Mouse (Mus musculus) kidney, embryonic 15.5 days (tissue): Measurements from ENCODE around the gene Nol10. TPM values are rescaled to one million over a fixed set of nuclear protein-coding genes. Genes with fewer than 3 reads are reported as not detected.

Source experiments
- ATAC-seq: fragments of 200-750 bp; cut with Nextera tagmentation; replicated peaks from 2 replicates; pipeline ENCODE4 v1.8.0; 2017; ENCODE audit warnings: moderate TSS enrichment; ENCODE audit not compliant: low FRiP score
- H3K27ac ChIP-seq: fragments of 300-500 bp; sonication (generic); 2 replicates; pipeline ENCODE4 v1.5.1; 2015; ENCODE audit warnings: mild to moderate bottlenecking, inconsistent platforms
- H3K27me3 ChIP-seq: fragments of 300-500 bp; sonication (generic); 2 replicates; pipeline ENCODE4 v1.6.1; 2015; ENCODE audit warnings: inconsistent platforms
- H3K36me3 ChIP-seq: fragments of 300-500 bp; sonication (generic); 2 replicates; pipeline ENCODE4 v1.6.1; 2015; ENCODE audit warnings: inconsistent platforms
- H3K4me1 ChIP-seq: fragments of 300-500 bp; sonication (generic); 2 replicates; pipeline ENCODE4 v1.6.1; 2015; ENCODE audit warnings: inconsistent platforms
- H3K4me2 ChIP-seq: fragments of 300-500 bp; sonication (generic); 2 replicates; pipeline ENCODE4 v1.6.1; 2015; ENCODE audit warnings: moderate library complexity, mild to moderate bottlenecking, inconsistent platforms
- H3K4me3 ChIP-seq: fragments of 300-500 bp; sonication (generic); replicated peaks from 2 replicates; pipeline ENCODE4 v1.5.1; 2015; ENCODE audit warnings: mild to moderate bottlenecking, inconsistent platforms
- H3K9ac ChIP-seq: fragments of 300-500 bp; sonication (generic); 2 replicates; pipeline ENCODE4 v1.6.1; 2015; ENCODE audit warnings: mild to moderate bottlenecking, inconsistent platforms
- H3K9me3 ChIP-seq: fragments of 300-500 bp; sonication (generic); replicated peaks from 2 replicates; pipeline ENCODE4 v1.6.1; 2016; ENCODE audit warnings: inconsistent platforms
- WGBS: fragments of 180-500 bp; shearing (Covaris S2); methylation state at CpG from one replicate; pipeline ENCODE4 v1.1.7; 2015; ENCODE audit warnings: mixed read lengths; 5-methylcytosine and 5-hydroxymethylcytosine counted together
- polyA plus RNA-seq: library from polyadenylated mRNA; unstranded; fragments of >200 nt; fragmentation: Nextera tagmentation; extraction: Ambion mirVana; gene quantifications from 2 replicates; pipeline ENCODE4 v1.2.1, GENCODE M21; 2015

Gene Nol10
- polyA plus RNA-seq, 1 experiment from 2014 or later: 28.2 TPM

- Histone ChIP-seq H3K9me3 (no peaks in the 10 kb centered on the region), H3K9ac (no peak overlapping the region), H3K27me3 (no peaks in the 10 kb centered on the region), H3K4me1 (no peaks in the 10 kb centered on the region), H3K4me3 (no peak overlapping the region), H3K4me2 (no peak overlapping the region), H3K36me3 (peaks cover 72% of the 10 kb centered on the region), H3K27ac (no peak overlapping the region)
- WGBS: 67% methylated on average over 7 of the region's 7 CpGs
- no peak for ATAC-seq
These were observed 21.5 kb downstream of the Nol10 start for GRCm38 (mm10) chr12:17369551-17370325.

- H3K4me2 ChIP-seq: no peak overlapping the region
- WGBS: 89% methylated on average over 8 of the region's 8 CpGs
These were observed 23.5 kb downstream of the Nol10 start for GRCm38 (mm10) chr12:17371589-17372235.

GRCm38 (mm10) chr12:17372696-17373095, 24.4 kb downstream of the Nol10 start:
- no peak for ATAC-seq

More at GRCm38 (mm10) chr12:17371589-17372235, 23.5 kb downstream of the Nol10 start:
- Histone ChIP-seq H3K9me3 (no peaks in the 10 kb centered on the region), H3K36me3 (peaks cover 77% of the 10 kb centered on the region), H3K4me3 (no peak overlapping the region), H3K27me3 (no peaks in the 10 kb centered on the region), H3K27ac (no peak overlapping the region), H3K9ac (no peak overlapping the region), H3K4me1 (no peaks in the 10 kb centered on the region)
- no peak for ATAC-seq

GRCm38 (mm10) chr12:17373470-17373975, 25.3 kb downstream of the Nol10 start:
- 96% methylated on average over 5 of the region's 5 CpGs for WGBS
- Histone ChIP-seq H3K4me3 (no peak overlapping the region), H3K27me3 (no peaks in the 10 kb centered on the region), H3K4me2 (no peak overlapping the region), H3K9me3 (no peaks in the 10 kb centered on the region), H3K36me3 (peaks cover 89% of the 10 kb centered on the region), H3K4me1 (no peaks in the 10 kb centered on the region), H3K27ac (no peak overlapping the region), H3K9ac (no peak overlapping the region)
- no peak for ATAC-seq

More at GRCm38 (mm10) chr12:17372696-17373095, 24.4 kb downstream of the Nol10 start:
- Histone ChIP-seq H3K27me3 (no peaks in the 10 kb centered on the region), H3K4me3 (no peak overlapping the region), H3K9ac (no peak overlapping the region), H3K4me2 (no peak overlapping the region), H3K4me1 (no peaks in the 10 kb centered on the region), H3K36me3 (peaks cover 87% of the 10 kb centered on the region), H3K27ac (no peak overlapping the region), H3K9me3 (no peaks in the 10 kb centered on the region)
- WGBS: 86% methylated on average over 3 of the region's 3 CpGs

GRCm38 (mm10) chr12:17375243-17375642, 27.0 kb downstream of the Nol10 start:
- Histone ChIP-seq H3K9ac (no peak overlapping the region), H3K4me3 (no peak overlapping the region), H3K4me1 (no peaks in the 10 kb centered on the region), H3K27me3 (no peaks in the 10 kb centered on the region), H3K9me3 (no peaks in the 10 kb centered on the region), H3K27ac (no peak overlapping the region), H3K36me3 (peaks cover 90% of the 10 kb centered on the region), H3K4me2 (no peak overlapping the region)
- no peak for ATAC-seq
- 93% methylated on average over 4 of the region's 4 CpGs for WGBS

- Histone ChIP-seq H3K9me3 (no peaks in the 10 kb centered on the region), H3K9ac (no peak overlapping the region), H3K36me3 (peaks cover 95% of the 10 kb centered on the region), H3K4me2 (no peak overlapping the region), H3K4me1 (no peaks in the 10 kb centered on the region), H3K27me3 (no peaks in the 10 kb centered on the region), H3K27ac (no peak overlapping the region), H3K4me3 (no peak overlapping the region)
- no peak for ATAC-seq
- WGBS: 90% methylated on average over 6 of the region's 6 CpGs
These were observed 28.3 kb downstream of the Nol10 start for GRCm38 (mm10) chr12:17376521-17376920.

GRCm38 (mm10) chr12:17380991-17381390, 32.7 kb downstream of the Nol10 start:
- Histone ChIP-seq H3K27me3 (no peaks in the 10 kb centered on the region), H3K36me3 (peaks cover 72% of the 10 kb centered on the region), H3K27ac (no peak overlapping the region), H3K9ac (no peak overlapping the region), H3K9me3 (no peaks in the 10 kb centered on the region), H3K4me2 (no peak overlapping the region), H3K4me1 (peaks cover 11% of the 10 kb centered on the region), H3K4me3 (no peak overlapping the region)
- no peak for ATAC-seq
- 85% methylated on average over 6 of the region's 6 CpGs for WGBS

GRCm38 (mm10) chr12:17382759-17383158, 34.5 kb downstream of the Nol10 start:
- ATAC-seq: no peak
- Histone ChIP-seq H3K9ac (no peak overlapping the region), H3K36me3 (peaks cover 56% of the 10 kb centered on the region), H3K4me1 (peaks cover 26% of the 10 kb centered on the region), H3K27ac (no peak overlapping the region), H3K27me3 (no peaks in the 10 kb centered on the region), H3K9me3 (no peaks in the 10 kb centered on the region), H3K4me2 (no peak overlapping the region), H3K4me3 (no peak overlapping the region)
- 54% methylated on average over 7 of the region's 7 CpGs for WGBS

GRCm38 (mm10) chr12:17386896-17387295, 38.6 kb downstream of the Nol10 start:
- no peak overlapping the region for H3K4me3 ChIP-seq
- no peak for ATAC-seq
- peaks cover 20% of the 10 kb centered on the region for H3K36me3 ChIP-seq
- H3K4me2 ChIP-seq: no peak overlapping the region
- 72% methylated on average over 3 of the region's 3 CpGs for WGBS
- H3K27me3 ChIP-seq: no peaks in the 10 kb centered on the region
- H3K9ac ChIP-seq: no peak overlapping the region
- H3K4me1 ChIP-seq: peaks cover 30% of the 10 kb centered on the region
- H3K9me3 ChIP-seq: no peaks in the 10 kb centered on the region
- H3K27ac ChIP-seq: no peak overlapping the region; the same call in 1 of the 2 replicates

GRCm38 (mm10) chr12:17387332-17388135, 39.3 kb downstream of the Nol10 start:
- Histone ChIP-seq H3K27ac (peak overlapping the region; percentile 19), H3K4me1 (peaks cover 26% of the 10 kb centered on the region), H3K9me3 (no peaks in the 10 kb centered on the region), H3K4me3 (no peak overlapping the region), H3K9ac (no peak overlapping the region), H3K4me2 (peak overlapping the region; percentile 3; the same call in 1 of the 2 replicates), H3K27me3 (no peaks in the 10 kb centered on the region), H3K36me3 (peaks cover 15% of the 10 kb centered on the region)
- 21% methylated on average over 12 of the region's 12 CpGs for WGBS
- ATAC-seq: peak; percentile 83

GRCm38 (mm10) chr12:17388136-17388437, 39.8 kb downstream of the Nol10 start:
- H3K9ac ChIP-seq: no peak overlapping the region
- peak overlapping the region; percentile 3; the same call in 1 of the 2 replicates for H3K4me2 ChIP-seq
- no peak overlapping the region for H3K4me3 ChIP-seq
- peaks cover 9% of the 10 kb centered on the region for H3K36me3 ChIP-seq
- peak overlapping the region; percentile 19 for H3K27ac ChIP-seq
- ATAC-seq: peak; percentile 46
- WGBS: 91% methylated on average over 1 of the region's 1 CpGs
- no peaks in the 10 kb centered on the region for H3K9me3 ChIP-seq
- no peaks in the 10 kb centered on the region for H3K27me3 ChIP-seq
- H3K4me1 ChIP-seq: peaks cover 22% of the 10 kb centered on the region

- Histone ChIP-seq H3K4me2 (no peak overlapping the region), H3K9ac (no peak overlapping the region), H3K27ac (no peak overlapping the region), H3K4me3 (no peak overlapping the region), H3K4me1 (peaks cover 22% of the 10 kb centered on the region), H3K36me3 (peaks cover 19% of the 10 kb centered on the region), H3K27me3 (no peaks in the 10 kb centered on the region), H3K9me3 (no peaks in the 10 kb centered on the region)
- no peak for ATAC-seq
These were observed 41.8 kb downstream of the Nol10 start for GRCm38 (mm10) chr12:17390036-17390435.
